Mouse (Mus musculus): Measurements from ENCODE around the gene Ap1s1. TPM values are rescaled to one million over a fixed set of nuclear protein-coding genes. Genes with fewer than 3 reads are reported as not detected.

Gene Ap1s1
- polyA plus RNA-seq, 1 experiment from 2014 or later: 112 TPM

GRCm38 (mm10) chr5:136989801-136990200 is 56.1 kb downstream of the Ap1s1 start:
- Histone ChIP-seq H3K9me3 (ENCODE audit: low read length) (no peaks in the 10 kb centered on the region), H3K27me3 (replicated peaks; ENCODE audit: insufficient read depth, low read length) (no peaks in the 10 kb centered on the region), H3K27ac (ENCODE audit: low read length) (no peak overlapping the region), H3K4me2 (replicated peaks; ENCODE audit: low read depth, low read length) (no peak overlapping the region), H3K4me3 (ENCODE audit: low read depth, low read length) (no peak overlapping the region), H3K9ac (replicated peaks; ENCODE audit: low read depth) (no peak overlapping the region), H3K4me1 (ENCODE audit: insufficient read depth, low read depth, low read length) (peaks cover 11% of the 10 kb centered on the region), H3K36me3 (ENCODE audit: insufficient read depth, low read length) (peaks cover 21% of the 10 kb centered on the region)
- 96% methylated on average over 6 of the region's 6 CpGs for WGBS
- TF ChIP-seq EP300 (IDR thresholded peaks at IDR 0.05): no peak
- no peak for TF ChIP-seq CTCF (IDR thresholded peaks at IDR 0.05)
- DNase-seq (ENCODE audit: low spot score): no peak
- no peak for ATAC-seq

- ATAC-seq (no peak), DNase-seq (ENCODE audit: low spot score) (peak; percentile 52)
- Histone ChIP-seq H3K27ac (ENCODE audit: low read length) (no peak overlapping the region), H3K9me3 (ENCODE audit: low read length) (no peaks in the 10 kb centered on the region), H3K4me1 (ENCODE audit: insufficient read depth, low read depth, low read length) (peaks cover 11% of the 10 kb centered on the region), H3K4me2 (replicated peaks; ENCODE audit: low read depth, low read length) (peak overlapping the region; percentile 94), H3K27me3 (replicated peaks; ENCODE audit: insufficient read depth, low read length) (no peaks in the 10 kb centered on the region), H3K9ac (replicated peaks; ENCODE audit: low read depth) (no peak overlapping the region), H3K36me3 (ENCODE audit: insufficient read depth, low read length) (peaks cover 21% of the 10 kb centered on the region), H3K4me3 (ENCODE audit: low read depth, low read length) (peak overlapping the region; percentile 81; the same call in 1 of the 2 replicates)
- TF ChIP-seq CTCF (IDR thresholded peaks at IDR 0.05) (no peak), EP300 (IDR thresholded peaks at IDR 0.05) (no peak)
- WGBS: 29% methylated on average over 7 of the region's 7 CpGs
Observed at GRCm38 (mm10) chr5:136988420-136988819, 57.5 kb downstream of the Ap1s1 start.

DNA sequence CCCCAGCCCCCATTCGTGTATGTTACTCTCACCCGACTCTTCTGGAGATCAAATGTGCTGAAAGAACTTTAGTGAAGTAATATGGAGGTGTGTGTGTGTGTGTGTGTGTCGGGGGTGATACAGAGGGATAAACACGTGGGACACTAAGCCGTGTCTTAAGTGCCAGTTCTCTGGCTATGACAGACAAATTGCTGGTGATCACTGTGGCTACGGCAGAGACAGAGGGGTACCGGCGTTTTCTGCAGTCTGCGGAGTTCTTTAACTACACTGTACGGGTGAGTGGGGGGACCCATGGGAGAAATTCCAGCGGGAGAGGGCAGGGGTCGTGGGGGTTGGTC is 58.0 kb downstream of the Ap1s1 start, which contains the start of gene Znhit1:
Znhit1 (minus strand) TSS at position 88 of the 338 bp plus-strand sequence.
- TF ChIP-seq CTCF (IDR thresholded peaks at IDR 0.05) (no peak), EP300 (IDR thresholded peaks at IDR 0.05) (no peak)
- DNase-seq (ENCODE audit: low spot score): peak; percentile 37
- ATAC-seq: no peak
- Histone ChIP-seq H3K4me1 (ENCODE audit: insufficient read depth, low read depth, low read length) (peaks cover 11% of the 10 kb centered on the region), H3K4me3 (ENCODE audit: low read depth, low read length) (peak within 1 kb of the TSS; percentile 81), H3K9me3 (ENCODE audit: low read length) (no peaks in the 10 kb centered on the region), H3K36me3 (ENCODE audit: insufficient read depth, low read length) (peaks cover 16% of the 10 kb centered on the region), H3K27me3 (replicated peaks; ENCODE audit: insufficient read depth, low read length) (no peaks in the 10 kb centered on the region), H3K4me2 (replicated peaks; ENCODE audit: low read depth, low read length) (peak within 1 kb of the TSS; percentile 94), H3K27ac (ENCODE audit: low read length) (peak within 1 kb of the TSS; percentile 86), H3K9ac (replicated peaks; ENCODE audit: low read depth) (peak within 1 kb of the TSS; percentile 75)
- 4% methylated on average over 12 of the region's 12 CpGs for WGBS

DNA sequence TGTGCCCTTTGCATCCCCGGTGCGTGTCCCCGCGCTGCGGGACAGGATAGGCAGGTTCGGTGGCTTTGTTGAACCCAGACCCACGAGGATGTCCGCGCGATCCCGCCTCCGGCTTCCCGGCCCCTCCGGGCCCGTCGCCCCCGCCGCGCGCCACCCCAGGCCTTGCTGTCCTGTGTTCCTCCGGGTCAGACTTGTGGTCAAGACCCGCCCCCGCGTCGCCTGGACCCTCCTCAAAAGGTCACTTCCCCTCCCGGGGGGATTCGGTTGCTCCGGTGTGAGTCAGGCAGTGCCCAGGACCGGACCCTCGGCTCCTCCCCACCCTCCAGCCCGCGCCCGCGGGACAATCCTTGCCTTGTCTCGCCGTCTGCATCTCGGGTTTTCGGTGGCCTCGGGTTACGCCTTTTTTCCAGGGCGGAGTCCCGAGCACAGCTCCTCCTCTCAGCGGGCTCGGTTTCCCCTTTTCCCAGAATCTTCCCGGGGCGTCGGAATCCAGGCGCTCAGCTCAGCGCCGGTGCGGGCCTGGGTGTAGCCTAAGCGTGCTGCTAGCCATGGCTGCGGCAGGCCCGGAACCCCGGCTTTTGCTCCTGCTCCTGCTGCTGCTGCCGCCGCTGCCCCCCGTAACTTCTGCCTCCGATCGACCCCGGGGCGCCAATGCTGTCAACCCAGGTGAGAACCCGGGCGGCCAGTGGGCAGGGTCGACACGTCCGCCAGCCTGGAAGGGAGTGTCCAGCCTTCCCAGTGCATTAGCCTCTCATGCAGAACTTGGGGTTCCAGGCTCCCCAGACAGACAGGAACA is 58.6 kb downstream of the Ap1s1 start:
- Histone ChIP-seq H3K4me3 (ENCODE audit: low read depth, low read length) (peak overlapping the region; percentile 81), H3K36me3 (ENCODE audit: insufficient read depth, low read length) (peaks cover 14% of the 10 kb centered on the region; the same call in 1 of the 2 replicates), H3K9me3 (ENCODE audit: low read length) (no peaks in the 10 kb centered on the region), H3K9ac (replicated peaks; ENCODE audit: low read depth) (peak overlapping the region; percentile 75), H3K4me1 (ENCODE audit: insufficient read depth, low read depth, low read length) (peaks cover 11% of the 10 kb centered on the region), H3K4me2 (replicated peaks; ENCODE audit: low read depth, low read length) (peak overlapping the region; percentile 94), H3K27ac (ENCODE audit: low read length) (peak overlapping the region; percentile 86), H3K27me3 (replicated peaks; ENCODE audit: insufficient read depth, low read length) (no peaks in the 10 kb centered on the region)
- peak; percentile 85 for DNase-seq (ENCODE audit: low spot score)
- peak; percentile 65 for ATAC-seq
- WGBS: under 1% methylated on average over 60 of the region's 67 CpGs
- no peak for TF ChIP-seq CTCF (IDR thresholded peaks at IDR 0.05)
- TF ChIP-seq EP300 (IDR thresholded peaks at IDR 0.05): no peak

- Histone ChIP-seq H3K4me2 (replicated peaks; ENCODE audit: low read depth, low read length) (peak within 1 kb of the TSS; percentile 94), H3K27me3 (replicated peaks; ENCODE audit: insufficient read depth, low read length) (no peaks in the 10 kb centered on the region), H3K9ac (replicated peaks; ENCODE audit: low read depth) (peak within 1 kb of the TSS; percentile 75), H3K27ac (ENCODE audit: low read length) (peak within 1 kb of the TSS; percentile 86), H3K4me1 (ENCODE audit: insufficient read depth, low read depth, low read length) (peaks cover 11% of the 10 kb centered on the region), H3K9me3 (ENCODE audit: low read length) (no peaks in the 10 kb centered on the region), H3K36me3 (ENCODE audit: insufficient read depth, low read length) (peaks cover 11% of the 10 kb centered on the region; the same call in 1 of the 2 replicates), H3K4me3 (ENCODE audit: low read depth, low read length) (peak within 1 kb of the TSS; percentile 81)
- peak; percentile 96 for ATAC-seq
- TF ChIP-seq EP300 (IDR thresholded peaks at IDR 0.05) (no peak), CTCF (IDR thresholded peaks at IDR 0.05) (no peak)
- WGBS: 0% methylated on average over 26 of the region's 26 CpGs
- peak; percentile 100 for DNase-seq (ENCODE audit: low spot score)
Observed at GRCm38 (mm10) chr5:136986695-136987137, 59.2 kb downstream of the Ap1s1 start, which contains the start of gene Plod3. Gene Plod3 (plus strand): TSS chr5:136987019.

MicroRNAs within 50 kb of the gene (microRNA counts, 519-probe panel; counts per million panel counts)
- microRNA mmu-miR-702: not detected

Small RNAs within 50 kb of the gene (microRNA-seq; reads per million reads assigned to microRNA genes)
- 6.4 reads per million, percentile 17 among the genes with 10 or more reads in this experiment for gene Mir702

Other genes with a start within 250 kb of the Ap1s1 start
- gene Col26a1, start 162.9 kb downstream of the Ap1s1 start, polyA plus RNA-seq (2015; fragmentation: Nextera tagmentation; extraction: Ambion mirVana): 1.6 and 2.2 TPM in 2 replicates
- 41.9 and 53.5 TPM in 2 replicates for gene Ift22, start 138.0 kb downstream of the Ap1s1 start, polyA plus RNA-seq (2015; fragmentation: Nextera tagmentation; extraction: Ambion mirVana)
- 318 and 358 TPM in 2 replicates for gene Fis1, start 92.9 kb downstream of the Ap1s1 start, polyA plus RNA-seq (2015; fragmentation: Nextera tagmentation; extraction: Ambion mirVana)
- 10.5 and 11.9 TPM in 2 replicates for gene Cldn15, start 79.5 kb downstream of the Ap1s1 start, polyA plus RNA-seq (2015; fragmentation: Nextera tagmentation; extraction: Ambion mirVana)
- 38.3 and 41.7 TPM in 2 replicates for gene Plod3, start 59.1 kb downstream of the Ap1s1 start, polyA plus RNA-seq (2015; fragmentation: Nextera tagmentation; extraction: Ambion mirVana)
- gene Znhit1, start 58.1 kb downstream of the Ap1s1 start, polyA plus RNA-seq (2015; fragmentation: Nextera tagmentation; extraction: Ambion mirVana): 80.8 and 83.9 TPM in 2 replicates
- 0.12 and 0.19 TPM in 2 replicates for gene Vgf, start 19.7 kb downstream of the Ap1s1 start, polyA plus RNA-seq (2015; fragmentation: Nextera tagmentation; extraction: Ambion mirVana)
- 0.88 and 1.1 TPM in 2 replicates for gene Serpine1, start 26.1 kb upstream of the Ap1s1 start, polyA plus RNA-seq (2015; fragmentation: Nextera tagmentation; extraction: Ambion mirVana)
- 13.4 and 16.4 TPM in 2 replicates for gene Trim56, start 70.1 kb upstream of the Ap1s1 start, polyA plus RNA-seq (2015; fragmentation: Nextera tagmentation; extraction: Ambion mirVana)
- not detected in 2 replicates for gene Muc3, start 103.2 kb upstream of the Ap1s1 start, polyA plus RNA-seq (2015; fragmentation: Nextera tagmentation; extraction: Ambion mirVana)
- not detected in 2 replicates for gene Muc3a, start 166.3 kb upstream of the Ap1s1 start, polyA plus RNA-seq (2015; fragmentation: Nextera tagmentation; extraction: Ambion mirVana)
- 0.92 and 1.2 TPM in 2 replicates for gene Ache, start 241.4 kb upstream of the Ap1s1 start, polyA plus RNA-seq (2015; fragmentation: Nextera tagmentation; extraction: Ambion mirVana)
- 4.7 and 7.2 TPM in 2 replicates for gene Ufsp1, start 248.5 kb upstream of the Ap1s1 start, polyA plus RNA-seq (2015; fragmentation: Nextera tagmentation; extraction: Ambion mirVana)

Data from lung, postnatal 0 days (tissue).